Mouse (Mus musculus): Measurements from ENCODE around the gene Pnpla7. TPM values are rescaled to one million over a fixed set of nuclear protein-coding genes. Genes with fewer than 3 reads are reported as not detected.

Gene Pnpla7
- polyA plus RNA-seq, 1 experiment = 20.5 TPM

DNA sequence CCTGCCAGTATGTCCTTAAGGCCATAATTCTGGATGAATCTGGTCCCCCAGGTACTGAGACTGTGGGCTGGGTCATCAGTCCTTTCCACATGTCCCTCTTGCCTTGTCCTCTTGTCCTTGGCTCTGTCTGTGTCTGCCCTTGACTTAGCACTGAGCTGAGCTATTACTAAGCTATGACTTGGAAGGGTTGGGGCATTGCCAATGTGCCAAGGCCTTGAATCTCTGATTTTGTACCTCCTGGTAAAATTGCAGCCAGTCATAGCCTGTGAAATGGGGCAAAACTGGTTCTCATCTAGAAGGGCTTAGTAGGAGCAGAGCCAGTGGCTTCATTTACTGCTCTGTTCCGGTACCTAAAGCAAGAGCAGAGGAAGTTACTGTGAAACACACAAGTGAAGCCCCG is 20.6 kb downstream of the Pnpla7 start:
- TF ChIP-seq POLR2A (IDR thresholded peaks at IDR 0.05; ENCODE audit: low read depth, low read length) = no peak
- TF ChIP-seq CTCF (IDR thresholded peaks at IDR 0.05; ENCODE audit: extremely low read depth, insufficient read length, insufficient replicate concordance, low read depth, low read length) = no peak
- Histone ChIP-seq H3K27me3 (ENCODE audit: control insufficient read depth, insufficient read depth, low read length) (no peaks in the 10 kb centered on the region), H3K36me3 (ENCODE audit: control insufficient read depth, insufficient read depth, low read length) (peaks cover 16% of the 10 kb centered on the region), H3K4me1 (ENCODE audit: control insufficient read depth, insufficient read depth, insufficient read length, low read length) (no peaks in the 10 kb centered on the region), H3K27ac (ENCODE audit: insufficient read depth, low read depth, low read length) (no peak overlapping the region), H3K4me3 (ENCODE audit: low read depth, low read length) (no peak overlapping the region)
- whole genome bisulfite sequencing = 95% methylated on average over 2 of the region's 2 CpGs

DNA sequence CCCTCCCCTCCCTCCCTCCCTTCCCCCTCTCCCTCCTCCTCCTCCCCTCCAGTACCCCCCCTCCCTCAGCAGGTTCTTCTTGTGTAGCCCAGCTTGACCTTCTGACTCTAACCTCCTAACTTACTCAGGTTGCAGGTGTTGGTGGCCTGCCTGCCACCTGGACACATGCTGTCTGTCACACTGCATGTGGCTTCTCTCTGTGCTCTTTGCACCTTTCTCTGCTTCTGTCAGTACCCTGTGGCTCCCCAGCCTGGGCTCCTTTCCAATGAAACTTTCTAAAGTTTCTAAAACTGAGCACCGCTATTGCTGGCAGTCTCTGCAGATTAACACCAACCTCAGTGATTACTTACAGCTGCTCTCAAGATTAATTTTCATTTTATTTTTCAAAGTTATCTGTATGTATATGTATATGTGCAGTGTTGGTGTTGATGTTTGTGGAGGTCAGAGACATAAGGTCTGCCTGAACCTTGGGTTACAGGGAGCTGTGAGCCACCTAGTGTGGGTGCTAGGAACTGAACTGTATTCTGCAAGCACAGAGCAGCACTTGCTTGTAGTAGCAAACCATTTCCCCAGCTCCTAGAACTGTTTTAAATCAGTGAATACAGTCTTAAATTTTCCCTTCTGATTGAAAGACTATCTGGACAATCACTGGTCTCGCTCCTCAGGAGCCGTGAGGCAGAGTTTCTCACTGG is 24.9 kb downstream of the Pnpla7 start:
- Histone ChIP-seq H3K4me3 (ENCODE audit: low read depth, low read length) (no peak overlapping the region), H3K4me1 (ENCODE audit: control insufficient read depth, insufficient read depth, insufficient read length, low read length) (no peaks in the 10 kb centered on the region), H3K27ac (ENCODE audit: insufficient read depth, low read depth, low read length) (no peak overlapping the region), H3K36me3 (ENCODE audit: control insufficient read depth, insufficient read depth, low read length) (peaks cover 14% of the 10 kb centered on the region), H3K27me3 (ENCODE audit: control insufficient read depth, insufficient read depth, low read length) (no peaks in the 10 kb centered on the region)
- WGBS = 84% methylated on average over 3 of the region's 3 CpGs
- peak; percentile 37; the same call in 1 of the 2 replicates for TF ChIP-seq CTCF (IDR thresholded peaks at IDR 0.05; ENCODE audit: extremely low read depth, insufficient read length, insufficient replicate concordance, low read depth, low read length)
- TF ChIP-seq POLR2A (IDR thresholded peaks at IDR 0.05; ENCODE audit: low read depth, low read length) = no peak

- Histone ChIP-seq H3K36me3 (ENCODE audit: control insufficient read depth, insufficient read depth, low read length) (peaks cover 4% of the 10 kb centered on the region; the same call in 1 of the 2 replicates), H3K27ac (ENCODE audit: insufficient read depth, low read depth, low read length) (no peak overlapping the region), H3K4me3 (ENCODE audit: low read depth, low read length) (no peak overlapping the region), H3K27me3 (ENCODE audit: control insufficient read depth, insufficient read depth, low read length) (no peaks in the 10 kb centered on the region), H3K4me1 (ENCODE audit: control insufficient read depth, insufficient read depth, insufficient read length, low read length) (no peaks in the 10 kb centered on the region)
- 88% methylated on average over 9 of the region's 9 CpGs for WGBS
- TF ChIP-seq POLR2A (IDR thresholded peaks at IDR 0.05; ENCODE audit: low read depth, low read length) (no peak), CTCF (IDR thresholded peaks at IDR 0.05; ENCODE audit: extremely low read depth, insufficient read length, insufficient replicate concordance, low read depth, low read length) (no peak)
These were observed 28.3 kb downstream of the Pnpla7 start for GRCm38 (mm10) chr2:25003946-25004786.

DNA sequence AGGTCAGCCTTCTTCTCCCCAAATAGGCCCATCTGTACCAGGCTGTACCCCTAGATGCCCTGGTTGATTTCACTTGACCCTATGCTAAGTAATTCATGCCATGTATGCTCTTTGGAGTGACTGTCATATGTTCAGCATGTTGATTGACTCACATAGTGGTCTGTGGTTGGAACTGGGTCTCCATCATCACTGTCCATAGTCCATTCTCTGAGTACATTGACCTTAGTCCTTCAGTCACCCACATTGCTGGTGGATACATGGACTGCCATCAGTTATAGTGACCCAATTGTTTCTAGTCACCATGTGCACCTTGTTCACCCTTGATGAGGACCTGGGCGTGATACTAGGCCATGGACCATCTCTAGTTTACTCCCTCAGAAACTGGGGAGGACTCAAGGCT is 30.9 kb downstream of the Pnpla7 start:
- TF ChIP-seq CTCF (IDR thresholded peaks at IDR 0.05; ENCODE audit: extremely low read depth, insufficient read length, insufficient replicate concordance, low read depth, low read length) (no peak), POLR2A (IDR thresholded peaks at IDR 0.05; ENCODE audit: low read depth, low read length) (no peak)
- whole genome bisulfite sequencing = 94% methylated on average over 1 of the region's 1 CpGs
- peaks cover 4% of the 10 kb centered on the region; the same call in 1 of the 2 replicates for H3K36me3 ChIP-seq (ENCODE audit: control insufficient read depth, insufficient read depth, low read length)

GRCm38 (mm10) chr2:25008250-25008649 is 32.4 kb downstream of the Pnpla7 start:
- no peak overlapping the region for H3K27ac ChIP-seq (ENCODE audit: insufficient read depth, low read depth, low read length)
- TF ChIP-seq CTCF (IDR thresholded peaks at IDR 0.05; ENCODE audit: extremely low read depth, insufficient read length, insufficient replicate concordance, low read depth, low read length) (no peak), POLR2A (IDR thresholded peaks at IDR 0.05; ENCODE audit: low read depth, low read length) (no peak)
- H3K4me1 ChIP-seq (ENCODE audit: control insufficient read depth, insufficient read depth, insufficient read length, low read length) = no peaks in the 10 kb centered on the region

More for the DNA sequence above, 30.9 kb downstream of the Pnpla7 start:
- Histone ChIP-seq H3K27ac (ENCODE audit: insufficient read depth, low read depth, low read length) (no peak overlapping the region), H3K4me3 (ENCODE audit: low read depth, low read length) (no peak overlapping the region), H3K27me3 (ENCODE audit: control insufficient read depth, insufficient read depth, low read length) (no peaks in the 10 kb centered on the region), H3K4me1 (ENCODE audit: control insufficient read depth, insufficient read depth, insufficient read length, low read length) (no peaks in the 10 kb centered on the region)

DNA sequence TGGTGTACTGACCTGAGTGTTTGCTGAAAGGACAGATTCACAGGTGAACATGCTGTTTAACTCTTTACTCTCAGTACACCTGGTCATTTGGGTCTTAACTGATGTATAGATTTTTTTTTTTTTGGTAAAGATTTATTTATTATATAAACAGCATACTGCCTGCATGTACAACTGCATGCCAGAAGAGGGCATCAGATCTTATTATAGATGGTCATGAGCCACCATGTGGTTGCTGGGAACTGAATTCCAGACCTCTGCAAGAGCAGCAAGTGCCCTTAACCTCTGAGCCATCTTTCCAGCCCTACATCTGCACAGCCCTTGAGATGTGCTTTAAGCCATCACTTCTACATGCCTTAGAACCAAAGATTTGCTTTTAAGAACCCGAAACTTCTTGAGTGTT is 46.8 kb downstream of the Pnpla7 start:
- TF ChIP-seq POLR2A (IDR thresholded peaks at IDR 0.05; ENCODE audit: low read depth, low read length) = no peak
- TF ChIP-seq CTCF (IDR thresholded peaks at IDR 0.05; ENCODE audit: extremely low read depth, insufficient read length, insufficient replicate concordance, low read depth, low read length) = no peak
- Histone ChIP-seq H3K27ac (ENCODE audit: insufficient read depth, low read depth, low read length) (no peak overlapping the region), H3K4me1 (ENCODE audit: control insufficient read depth, insufficient read depth, insufficient read length, low read length) (no peaks in the 10 kb centered on the region), H3K27me3 (ENCODE audit: control insufficient read depth, insufficient read depth, low read length) (no peaks in the 10 kb centered on the region), H3K36me3 (ENCODE audit: control insufficient read depth, insufficient read depth, low read length) (peaks cover 4% of the 10 kb centered on the region; the same call in 1 of the 2 replicates), H3K4me3 (ENCODE audit: low read depth, low read length) (no peak overlapping the region)
- WGBS = 94% methylated on average over 1 of the region's 1 CpGs

More at GRCm38 (mm10) chr2:25008250-25008649, 32.4 kb downstream of the Pnpla7 start:
- Histone ChIP-seq H3K27me3 (ENCODE audit: control insufficient read depth, insufficient read depth, low read length) (no peaks in the 10 kb centered on the region), H3K36me3 (ENCODE audit: control insufficient read depth, insufficient read depth, low read length) (peaks cover under 1% of the 10 kb centered on the region; the same call in 1 of the 2 replicates), H3K4me3 (ENCODE audit: low read depth, low read length) (no peak overlapping the region)

- 84% methylated on average over 1 of the region's 1 CpGs for WGBS
- Histone ChIP-seq H3K4me3 (ENCODE audit: low read depth, low read length) (no peak overlapping the region), H3K27ac (ENCODE audit: insufficient read depth, low read depth, low read length) (no peak overlapping the region), H3K27me3 (ENCODE audit: control insufficient read depth, insufficient read depth, low read length) (no peaks in the 10 kb centered on the region), H3K4me1 (ENCODE audit: control insufficient read depth, insufficient read depth, insufficient read length, low read length) (peaks cover 12% of the 10 kb centered on the region; the same call in 1 of the 2 replicates), H3K36me3 (ENCODE audit: control insufficient read depth, insufficient read depth, low read length) (no peaks in the 10 kb centered on the region)
- no peak for TF ChIP-seq CTCF (IDR thresholded peaks at IDR 0.05; ENCODE audit: extremely low read depth, insufficient read length, insufficient replicate concordance, low read depth, low read length)
- TF ChIP-seq POLR2A (IDR thresholded peaks at IDR 0.05; ENCODE audit: low read depth, low read length) = no peak
These were observed 49.3 kb downstream of the Pnpla7 start for GRCm38 (mm10) chr2:25025109-25025508.
